Mouse (Mus musculus): Measurements from ENCODE around the gene Sema3g.
A peak's percentile ranks its signal among the peaks of the same experiment; 100 is the strongest.

Sema3g gene

GRCm38 (mm10) chr14:31232404-31233069, 14.9 kb downstream of the Sema3g start:
- DNase-seq (ENCODE audit: extremely low spot score, low spot score): no peak

- DNase-seq (ENCODE audit: extremely low spot score, low spot score): no peak
Observed at GRCm38 (mm10) chr14:31233070-31233995, 15.7 kb downstream of the Sema3g start.

GRCm38 (mm10) chr14:31233996-31234591, 16.4 kb downstream of the Sema3g start:
- DNase-seq (ENCODE audit: extremely low spot score, low spot score): peak; percentile 80

GRCm38 (mm10) chr14:31237101-31237882, 19.6 kb downstream of the Sema3g start:
- DNase-seq (ENCODE audit: extremely low spot score, low spot score): no peak

GRCm38 (mm10) chr14:31240528-31240927, 22.9 kb downstream of the Sema3g start:
- no peak for DNase-seq (ENCODE audit: extremely low spot score, low spot score)

- no peak for DNase-seq (ENCODE audit: extremely low spot score, low spot score)
Observed at GRCm38 (mm10) chr14:31244777-31245176, 27.1 kb downstream of the Sema3g start.

GRCm38 (mm10) chr14:31245946-31246345, 28.3 kb downstream of the Sema3g start:
- no peak for DNase-seq (ENCODE audit: extremely low spot score, low spot score)

GRCm38 (mm10) chr14:31248396-31248795, 30.7 kb downstream of the Sema3g start:
- no peak for DNase-seq (ENCODE audit: extremely low spot score, low spot score)

- DNase-seq (ENCODE audit: extremely low spot score, low spot score): no peak
Observed at GRCm38 (mm10) chr14:31250222-31251083, 32.8 kb downstream of the Sema3g start.

- DNase-seq (ENCODE audit: extremely low spot score, low spot score): peak; percentile 99
Observed at GRCm38 (mm10) chr14:31251084-31251604, 33.5 kb downstream of the Sema3g start, which contains the start of the genes Phf7 and Bap1. Gene Phf7, minus strand, starts transcription at chr14:31251317. Gene Bap1, plus strand, starts transcription at chr14:31251450.

GRCm38 (mm10) chr14:31251626-31252025, 34.0 kb downstream of the Sema3g start:
- no peak for DNase-seq (ENCODE audit: extremely low spot score, low spot score)

GRCm38 (mm10) chr14:31252091-31252490, 34.4 kb downstream of the Sema3g start:
- no peak for DNase-seq (ENCODE audit: extremely low spot score, low spot score)

GRCm38 (mm10) chr14:31258476-31259050, 40.9 kb downstream of the Sema3g start:
- no peak for DNase-seq (ENCODE audit: extremely low spot score, low spot score)

- no peak for DNase-seq (ENCODE audit: extremely low spot score, low spot score)
Observed at GRCm38 (mm10) chr14:31260374-31260773, 42.7 kb downstream of the Sema3g start.

GRCm38 (mm10) chr14:31260932-31261331, 43.3 kb downstream of the Sema3g start:
- DNase-seq (ENCODE audit: extremely low spot score, low spot score): no peak

GRCm38 (mm10) chr14:31267649-31268048, 50.0 kb downstream of the Sema3g start:
- DNase-seq (ENCODE audit: extremely low spot score, low spot score): no peak

- no peak for DNase-seq (ENCODE audit: extremely low spot score, low spot score)
Observed at GRCm38 (mm10) chr14:31268301-31269001, 50.8 kb downstream of the Sema3g start.

GRCm38 (mm10) chr14:31269456-31270100, 51.9 kb downstream of the Sema3g start:
- peak; percentile 68 for DNase-seq (ENCODE audit: extremely low spot score, low spot score)
